Mouse (Mus musculus): ENCODE measurements at regions not wholly inside any gene's neighbourhood (a gene's known extent, or its start where the extent isn't known, plus 50 kb on each side); places are given as distances from the start of the nearest gene placed in this dataset.
"Not testable (repeated sequence)": the region's sequence is repeated elsewhere in the genome, so short reads cannot be mapped to it uniquely, and the experiment has no call there.

DNA sequence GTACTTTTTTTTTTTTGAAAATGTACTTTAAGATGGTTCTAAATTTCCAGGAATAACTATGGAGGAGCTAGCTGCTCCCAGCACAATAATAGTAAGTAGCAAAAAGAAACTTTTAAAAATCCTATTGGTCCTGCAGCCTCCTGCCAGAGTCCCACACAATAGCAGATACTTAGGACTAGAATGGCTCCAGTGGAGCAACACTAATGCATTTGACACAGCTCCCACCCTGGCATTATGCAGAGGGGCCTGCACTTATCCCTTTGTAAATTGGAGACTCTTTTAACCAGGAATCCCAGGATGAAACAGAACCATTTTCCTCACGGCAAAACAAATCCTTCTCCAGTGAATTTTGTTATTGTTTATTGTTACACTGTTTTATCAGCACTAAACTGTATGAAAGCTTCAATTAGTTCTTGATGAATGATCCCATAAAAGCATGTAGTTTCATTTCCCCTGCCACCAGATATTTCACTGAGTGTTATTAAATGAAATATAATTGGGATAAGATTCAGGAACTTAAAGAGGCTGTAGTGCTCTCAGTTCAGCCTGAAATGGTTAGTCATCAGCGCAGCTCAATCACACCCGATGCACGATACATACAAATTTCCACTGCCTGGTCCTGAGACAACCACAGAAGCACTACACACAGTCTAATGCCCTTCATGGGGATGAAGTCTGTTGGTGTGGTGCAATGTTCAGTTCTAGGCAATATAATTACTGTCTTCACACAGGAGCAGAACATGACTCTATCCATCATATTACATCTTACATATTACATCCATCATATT lies 708.6 kb upstream of the Mms22l start:
- CTCF ChIA-PET, result no interaction called here

DNA sequence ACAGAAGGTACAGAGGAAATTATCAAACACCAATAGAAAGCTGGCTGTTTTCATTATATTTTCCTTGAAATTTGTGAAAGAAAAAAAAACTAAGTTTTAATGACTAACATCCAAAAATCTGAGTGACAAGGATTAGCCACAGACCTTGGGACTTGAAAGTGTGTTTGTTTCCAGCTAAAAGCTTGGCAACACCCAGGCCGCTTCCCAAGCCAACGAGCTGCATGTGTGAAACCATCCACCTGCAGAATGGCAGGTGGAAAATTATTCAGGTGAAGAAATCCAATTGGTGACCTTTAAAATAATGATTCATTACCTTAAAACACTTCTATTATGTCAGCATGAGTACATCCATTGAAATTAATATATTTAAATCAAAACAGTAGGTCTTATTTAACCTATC lies 672.7 kb upstream of the Mms22l start:
- CTCF ChIA-PET, result no interaction called here

DNA sequence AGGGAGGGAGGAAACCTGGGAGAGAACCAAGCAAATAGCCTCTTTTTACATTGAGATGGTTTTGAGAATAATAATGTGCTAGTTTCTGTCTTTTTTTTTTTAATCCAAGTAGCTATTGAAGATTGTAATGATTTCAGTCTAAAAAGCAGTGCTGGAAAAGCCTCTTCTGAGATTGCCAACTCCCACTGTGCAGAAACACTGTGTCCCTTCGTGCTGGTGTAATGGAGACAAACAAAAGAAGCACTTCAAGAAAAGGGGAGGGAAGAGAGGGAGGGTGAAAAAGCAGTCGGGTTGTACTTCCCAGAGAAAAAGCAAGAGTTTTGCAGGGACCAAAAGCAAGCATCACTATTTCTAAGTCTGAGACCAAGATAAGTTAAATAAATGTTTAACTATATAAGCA lies 669.4 kb upstream of the Mms22l start:
- CTCF ChIA-PET, result no interaction called here

DNA sequence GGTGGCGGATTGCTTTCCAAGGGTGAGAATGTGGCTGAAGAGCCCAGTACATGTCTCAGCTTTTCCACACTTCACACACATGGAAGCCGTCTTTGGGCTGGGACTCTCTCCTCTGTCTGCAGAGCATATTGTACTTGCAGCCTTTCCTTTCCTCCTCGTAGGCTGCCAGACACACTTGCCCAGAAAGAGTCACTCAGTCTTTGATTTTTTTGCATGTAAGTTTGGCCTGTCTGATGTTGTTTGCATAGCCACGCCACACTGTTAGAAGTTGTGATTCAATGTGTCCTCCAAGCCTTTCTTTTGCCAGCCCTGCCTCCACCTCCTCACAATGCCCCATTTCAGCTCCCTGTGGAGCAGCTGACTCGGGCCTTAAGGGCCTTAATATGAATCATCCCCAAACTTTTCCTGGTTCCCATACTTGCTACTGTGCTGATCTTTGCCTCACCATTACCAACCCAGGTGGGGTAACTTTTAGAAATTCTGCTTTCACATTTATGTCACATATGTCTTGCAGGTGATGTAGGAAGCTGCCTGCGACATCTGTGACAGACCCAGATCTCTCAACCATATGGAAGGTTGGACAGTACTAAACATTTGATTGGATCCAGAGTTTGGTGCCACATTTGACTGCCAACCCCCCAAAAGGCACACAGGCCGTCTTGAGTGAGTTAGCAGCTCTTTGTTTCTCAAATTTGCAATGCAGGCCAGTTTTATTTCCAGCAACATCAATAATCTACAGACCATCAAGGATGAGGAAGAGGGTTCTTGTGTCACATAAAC lies 663.7 kb upstream of the Mms22l start:
- CTCF ChIA-PET, result no interaction called here

DNA sequence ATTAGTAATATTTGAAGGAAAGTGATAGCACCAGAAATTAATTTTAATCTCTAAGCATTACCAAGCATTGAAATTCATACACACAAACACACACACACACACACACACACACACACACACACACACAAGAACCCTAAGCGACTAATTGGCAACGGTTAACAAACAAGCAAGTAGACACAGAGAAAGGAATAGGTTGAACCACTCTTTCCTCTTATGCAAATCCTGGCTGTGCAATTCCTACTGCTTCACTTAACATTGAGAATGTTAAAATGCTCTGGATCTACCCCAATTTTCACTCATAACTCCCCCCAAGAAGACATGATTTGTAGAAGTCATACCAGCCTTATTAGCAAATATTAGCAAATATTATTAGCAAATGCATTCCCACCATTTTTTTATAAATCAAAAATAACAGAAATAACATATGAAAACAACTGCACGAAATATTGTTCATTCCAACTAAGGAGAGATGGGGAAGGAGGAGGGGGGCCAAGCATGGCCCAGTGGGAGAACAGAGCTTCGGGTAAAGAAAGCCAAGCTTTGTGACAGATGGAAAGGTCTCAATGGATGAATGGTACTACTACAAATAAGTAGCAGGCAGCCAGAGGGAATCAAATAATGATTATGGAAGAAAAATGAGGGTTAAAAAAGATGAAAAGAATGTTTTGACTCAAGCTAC lies 652.5 kb upstream of the Mms22l start:
- CTCF ChIA-PET, result no interaction called here

DNA sequence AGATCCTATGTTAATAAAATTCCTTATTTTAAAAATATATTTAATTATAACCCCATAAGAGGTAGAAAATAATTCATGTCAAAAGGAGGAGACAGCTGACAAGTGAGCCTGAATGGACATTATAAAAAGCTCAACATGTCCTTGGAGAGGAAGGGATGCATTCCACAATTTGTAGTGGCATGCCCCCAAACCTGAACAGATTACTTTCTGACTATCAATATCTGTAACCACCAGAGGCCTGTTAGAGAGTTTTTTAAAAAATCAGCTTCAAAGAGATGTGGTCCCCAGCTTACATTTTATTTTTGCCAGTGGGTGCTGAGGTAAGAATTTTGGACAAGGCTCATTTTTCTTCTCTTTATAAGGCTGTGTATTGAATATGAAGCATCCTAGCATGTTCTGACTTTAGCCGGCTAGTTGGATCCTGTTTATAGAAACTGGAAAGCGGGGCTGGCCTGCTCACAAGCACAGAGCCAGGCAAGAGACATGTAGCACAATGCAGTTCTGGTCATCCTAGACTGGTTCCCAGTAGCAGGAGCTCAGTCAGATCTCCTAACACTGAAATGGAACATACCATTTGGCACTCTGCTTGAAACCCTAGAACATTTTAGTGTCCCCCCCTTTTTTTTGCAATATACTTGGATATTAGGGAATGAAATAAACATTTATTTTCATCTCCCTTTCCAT lies 651.8 kb upstream of the Mms22l start:
- CTCF ChIA-PET, result no interaction called here

DNA sequence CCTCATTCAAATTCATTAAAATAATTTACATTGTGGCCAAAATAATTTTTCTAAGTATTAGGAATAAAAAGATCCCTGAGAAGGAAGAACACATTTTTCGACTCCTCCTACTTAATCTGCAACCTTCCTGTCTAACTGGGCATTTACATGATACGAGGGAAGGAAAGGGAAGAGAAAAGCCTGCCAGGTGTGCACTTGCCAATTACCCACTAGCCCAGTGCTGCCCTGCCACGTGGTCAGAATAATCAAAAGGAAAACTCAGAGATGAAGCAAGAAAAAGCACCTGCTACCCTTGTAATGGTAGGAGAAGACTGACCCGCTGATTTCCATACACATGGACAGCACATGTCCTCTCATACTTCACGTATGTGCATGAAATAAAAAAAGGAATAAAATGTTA lies 651.0 kb upstream of the Mms22l start:
- CTCF ChIA-PET, result no interaction called here

DNA sequence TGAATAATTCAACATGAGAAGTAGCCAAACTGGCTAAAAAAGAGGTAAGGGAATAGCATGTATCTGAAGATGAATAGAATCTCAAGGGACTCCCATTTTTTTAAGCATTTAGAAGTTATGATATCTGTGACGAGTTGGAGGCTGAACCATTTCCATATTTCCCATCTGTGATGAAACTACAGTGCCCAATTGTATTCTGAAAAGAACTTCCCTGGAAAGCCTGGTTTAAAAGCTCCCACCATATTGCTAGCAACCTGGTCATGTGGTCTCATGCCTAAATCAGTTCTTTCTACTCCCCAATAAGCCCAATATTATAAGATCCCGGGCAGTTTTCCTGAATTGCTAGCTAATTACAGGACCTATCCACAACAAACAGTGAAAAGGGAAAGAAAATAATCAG lies 645.6 kb upstream of the Mms22l start:
- CTCF ChIA-PET, result no interaction called here

DNA sequence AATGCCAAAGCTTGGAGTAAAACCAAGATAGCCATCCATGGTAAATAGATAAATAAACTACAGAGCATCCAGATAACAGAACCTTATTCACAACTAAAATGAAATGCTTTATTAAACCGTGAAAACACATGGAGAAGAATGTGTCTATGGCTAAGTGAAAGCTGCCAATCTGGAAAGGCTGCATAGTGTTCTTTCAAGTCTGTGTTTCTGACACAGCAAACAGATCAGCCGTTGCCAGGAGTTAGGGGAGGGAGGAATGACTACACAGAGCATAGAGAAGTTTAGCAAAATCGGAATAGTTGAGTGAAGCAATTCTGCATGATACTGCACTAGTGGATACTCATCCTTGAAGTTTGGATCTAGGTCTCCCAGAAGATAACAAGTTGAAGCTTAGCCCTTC lies 633.8 kb upstream of the Mms22l start:
- CTCF ChIA-PET, result no interaction called here

DNA sequence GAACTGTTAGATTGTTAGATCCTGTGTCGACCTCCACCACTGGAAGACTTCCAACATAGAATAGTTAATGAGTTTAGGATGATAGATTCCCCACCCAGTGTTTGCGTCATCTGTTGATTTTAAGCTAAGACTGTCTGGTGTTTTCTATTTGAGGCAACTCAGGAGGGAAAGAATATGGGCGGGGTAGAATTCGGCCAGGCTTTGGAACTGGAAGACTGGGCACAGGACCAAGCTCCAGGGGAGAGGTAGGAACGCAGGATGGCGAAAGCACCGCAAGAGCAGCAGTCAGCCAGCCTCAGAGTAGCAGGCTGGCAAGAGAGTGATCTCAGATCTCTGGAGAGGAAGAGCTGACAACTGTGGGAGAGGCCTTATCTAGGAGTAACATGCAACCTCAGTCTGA lies 616.2 kb upstream of the Mms22l start:
- CTCF ChIA-PET, result no interaction called here

DNA sequence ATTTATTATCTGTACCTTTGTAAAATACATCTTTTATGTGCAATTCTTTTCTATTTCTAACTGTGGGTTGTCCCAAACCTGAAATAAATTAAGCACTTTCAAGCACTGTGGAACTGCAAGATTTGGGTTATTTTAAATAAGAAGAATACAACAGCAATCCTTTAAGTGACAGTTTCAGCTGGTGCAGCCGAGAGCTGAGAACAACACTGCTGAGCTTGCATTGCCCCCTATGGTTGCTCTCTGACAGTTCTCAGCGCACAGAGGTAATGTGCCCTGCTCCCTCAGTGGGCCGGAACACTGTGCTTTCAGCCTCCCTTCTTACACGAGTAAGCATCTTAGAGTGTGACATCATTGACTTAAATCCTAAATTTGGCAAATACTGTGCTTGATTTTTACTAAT lies 582.9 kb upstream of the Mms22l start:
- CTCF ChIA-PET, result no interaction called here

DNA sequence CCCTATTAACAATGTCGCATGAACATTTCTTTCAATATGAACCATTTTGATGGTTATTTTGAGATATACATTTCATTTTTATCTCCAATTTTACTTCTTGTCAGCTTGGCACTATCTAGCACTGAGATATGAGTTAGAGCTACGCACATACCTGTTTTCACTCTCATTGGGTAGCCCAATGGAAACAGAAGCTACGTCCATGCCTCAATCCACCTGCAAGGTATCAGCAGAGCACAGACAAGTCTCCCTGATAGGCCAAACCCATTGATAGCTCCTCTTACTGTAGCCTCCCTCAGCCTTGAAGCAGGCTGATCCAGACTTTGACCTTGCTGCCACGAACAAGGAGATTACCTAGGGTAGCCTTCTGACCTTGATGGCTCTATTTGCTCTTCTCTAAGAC lies 582.4 kb upstream of the Mms22l start:
- CTCF ChIA-PET, result no interaction called here

DNA sequence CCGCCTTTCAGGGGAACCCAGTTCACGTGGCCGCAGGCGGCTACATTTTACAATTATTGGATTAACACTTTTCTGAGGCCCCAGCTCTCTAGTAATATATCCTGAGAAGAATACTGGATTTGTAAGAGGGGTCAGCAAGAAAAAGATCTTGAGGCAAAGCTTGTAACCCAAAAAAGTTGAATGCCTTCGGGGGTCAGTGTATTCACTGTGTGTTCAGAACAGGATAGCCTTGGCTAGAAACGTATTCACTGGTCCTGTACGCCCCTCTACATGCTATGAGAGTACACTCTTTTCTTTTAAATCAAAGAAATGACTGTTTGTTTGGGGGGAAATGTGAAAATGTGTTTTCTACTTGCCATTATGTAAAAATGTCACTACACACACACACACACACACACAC lies 581.8 kb upstream of the Mms22l start:
- CTCF ChIA-PET, result no interaction called here

DNA sequence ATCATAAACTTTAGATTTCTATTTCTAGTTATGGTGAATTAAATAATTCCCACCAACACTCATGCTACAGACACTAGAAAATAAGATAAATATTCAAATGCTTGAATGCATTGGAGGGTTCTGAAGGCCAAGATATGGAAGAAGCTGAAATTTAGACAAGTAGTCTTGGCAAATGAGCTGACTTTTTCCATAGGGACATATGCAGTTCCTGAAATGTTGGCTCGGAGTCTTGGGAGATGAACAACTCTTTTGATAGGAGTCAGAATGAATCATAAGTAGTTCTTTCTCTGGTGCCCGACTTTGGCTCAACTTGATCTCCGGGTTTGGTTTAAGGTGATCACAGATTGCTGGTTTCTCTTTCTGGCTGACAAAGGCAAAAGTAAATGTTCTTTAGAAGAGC lies 574.7 kb upstream of the Mms22l start:
- CTCF ChIA-PET, result no interaction called here

DNA sequence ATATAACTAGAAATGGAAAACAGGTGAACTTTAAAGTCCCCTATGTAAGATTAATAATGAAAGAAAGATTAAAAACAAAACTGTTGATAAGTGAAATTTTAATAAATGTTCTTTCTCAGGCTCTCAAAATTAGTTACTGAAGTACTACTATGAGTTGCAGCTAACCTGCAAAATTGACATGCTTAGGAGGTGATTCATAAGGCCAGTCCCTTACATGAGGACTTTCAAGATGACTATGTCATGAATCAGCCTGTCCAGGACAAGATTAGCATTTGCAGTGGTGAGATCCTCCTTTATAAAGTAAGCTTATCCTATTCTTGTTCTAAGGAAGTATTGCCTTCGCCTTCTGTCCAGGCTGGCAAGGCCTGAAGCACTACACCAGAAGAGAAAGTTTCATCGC lies 542.1 kb upstream of the Mms22l start:
- CTCF ChIA-PET, result no interaction called here

DNA sequence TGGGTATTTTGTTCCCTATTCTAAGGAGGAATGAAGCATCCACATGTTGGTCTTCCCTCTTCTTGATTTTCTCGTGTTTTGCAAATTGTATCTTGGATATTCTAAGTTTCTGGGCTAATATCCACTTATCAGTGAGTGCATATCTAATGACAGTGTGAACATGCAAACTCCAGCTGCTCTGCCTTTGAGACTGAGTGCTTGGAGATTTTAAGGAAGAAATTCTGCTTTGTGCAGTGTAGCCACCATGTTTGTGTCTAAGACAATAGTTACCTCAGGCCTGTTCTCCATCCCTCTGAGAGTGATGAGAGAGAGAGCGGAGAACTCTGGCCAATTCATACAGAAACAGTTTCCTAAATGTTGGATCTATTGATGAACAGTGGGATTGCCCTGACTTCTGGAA lies 514.1 kb upstream of the Mms22l start:
- CTCF ChIA-PET, result not testable (repeated sequence)

DNA sequence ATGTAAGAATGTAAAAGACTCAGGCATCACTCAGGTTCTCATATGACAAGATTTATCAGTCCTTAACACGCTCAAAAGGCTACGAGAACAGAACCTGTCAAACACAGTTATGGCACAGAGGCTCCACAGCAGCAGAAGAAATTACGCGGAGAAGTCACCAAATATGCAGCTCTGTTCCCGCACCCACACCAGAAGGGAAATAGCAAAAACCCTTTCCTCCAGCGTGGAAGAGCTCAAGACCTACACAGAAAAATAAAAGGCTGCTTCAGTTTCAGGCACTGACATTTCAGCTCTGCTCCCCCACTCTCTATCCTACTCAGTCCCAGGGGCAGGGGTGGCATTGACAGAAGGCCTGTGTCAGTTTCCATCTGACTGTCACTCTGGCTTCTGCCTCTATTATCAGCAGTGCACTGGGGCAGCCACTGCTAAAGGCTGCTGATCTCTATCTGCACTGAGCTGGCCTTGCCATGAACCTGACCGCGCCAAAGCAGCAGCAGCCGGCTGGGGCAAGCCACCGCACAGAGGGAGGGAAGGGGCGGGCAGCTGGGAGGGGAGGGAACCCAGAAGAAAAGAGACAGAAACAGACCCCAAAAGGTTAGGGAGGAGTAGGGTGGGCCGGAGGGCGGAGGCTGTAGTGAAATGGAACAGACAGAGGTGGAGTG lies 513.3 kb upstream of the Mms22l start:
- CTCF ChIA-PET, result interaction anchor here (0.6 kb wide), 1 partner anchor 18 kb away, joined by 3 read pairs; no protein-coding TSS in a partner anchor

DNA sequence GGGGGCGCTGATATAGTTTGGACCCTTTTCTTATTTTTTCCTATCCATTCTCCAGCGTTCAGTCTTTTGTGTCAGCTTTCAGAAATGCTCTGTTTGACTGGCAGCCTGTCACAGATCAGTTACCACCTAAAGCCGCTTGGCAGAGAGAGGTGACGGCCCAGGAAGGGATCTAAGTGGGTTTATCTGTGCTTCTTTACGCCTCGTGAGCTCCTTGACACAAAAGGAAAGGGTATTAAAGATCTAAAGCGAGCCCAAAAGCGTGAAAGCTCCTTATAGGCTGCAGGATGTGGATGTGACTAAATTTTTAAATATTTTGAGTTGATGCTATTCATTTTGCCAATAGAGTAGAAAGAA lies 512.8 kb upstream of the Mms22l start:
- CTCF ChIA-PET, result no interaction called here

DNA sequence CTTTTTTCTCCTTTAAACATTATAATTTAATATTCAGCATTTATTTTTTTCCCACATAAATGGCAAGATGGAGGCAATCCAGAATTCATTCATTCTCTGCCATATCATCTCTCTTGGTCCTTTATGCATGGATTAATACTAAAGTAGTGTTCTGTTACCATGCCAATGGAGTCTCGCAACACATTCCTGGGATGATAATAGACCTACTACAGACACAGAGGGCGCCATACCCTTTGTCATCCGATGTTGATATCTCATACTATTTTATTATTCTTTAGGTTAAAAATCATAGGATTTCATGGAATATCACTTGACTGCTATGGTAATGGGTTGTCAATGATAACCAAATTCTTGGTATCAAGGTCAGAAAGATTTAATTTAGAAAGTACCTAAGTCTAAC lies 512.2 kb upstream of the Mms22l start:
- CTCF ChIA-PET, result no interaction called here

DNA sequence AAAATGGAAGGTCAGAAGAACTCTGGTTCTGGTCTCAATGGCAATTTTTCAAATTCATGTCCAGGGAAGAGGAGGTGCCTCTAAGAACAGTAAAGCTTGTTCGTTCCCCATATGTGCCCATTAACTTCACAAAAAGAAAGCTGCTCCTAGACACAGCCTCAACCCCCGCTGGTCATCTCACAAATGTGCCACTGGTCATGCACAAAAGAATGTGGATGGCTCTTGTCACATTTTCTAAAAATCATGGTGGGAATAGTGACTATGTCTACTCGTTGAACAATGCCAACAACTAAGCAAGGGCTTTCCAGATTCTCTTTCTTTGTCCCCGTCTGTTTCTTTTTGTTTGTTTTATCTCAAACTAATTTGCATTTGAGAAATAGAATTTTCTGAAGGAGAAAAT lies 510.3 kb upstream of the Mms22l start:
- CTCF ChIA-PET, result no interaction called here

DNA sequence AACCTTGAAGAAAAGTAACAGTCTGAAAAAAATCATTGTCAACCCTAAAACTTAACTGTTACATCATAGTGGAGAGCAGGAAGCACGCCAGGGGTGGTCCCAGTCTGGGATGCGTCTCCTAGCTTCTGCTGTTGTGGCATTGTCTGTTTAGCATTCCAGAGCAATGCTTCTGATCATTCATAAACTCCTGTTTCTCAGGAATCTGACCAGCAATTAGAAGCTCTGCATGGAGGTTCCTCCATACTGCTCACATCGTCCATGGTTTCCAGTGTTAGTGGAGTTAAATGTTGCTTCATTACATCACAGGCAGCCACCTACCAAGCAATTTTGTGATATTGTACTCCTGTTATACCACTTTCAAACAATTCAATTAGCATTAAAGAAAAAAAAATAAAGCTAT lies 502.4 kb upstream of the Mms22l start:
- CTCF ChIA-PET, result no interaction called here

DNA sequence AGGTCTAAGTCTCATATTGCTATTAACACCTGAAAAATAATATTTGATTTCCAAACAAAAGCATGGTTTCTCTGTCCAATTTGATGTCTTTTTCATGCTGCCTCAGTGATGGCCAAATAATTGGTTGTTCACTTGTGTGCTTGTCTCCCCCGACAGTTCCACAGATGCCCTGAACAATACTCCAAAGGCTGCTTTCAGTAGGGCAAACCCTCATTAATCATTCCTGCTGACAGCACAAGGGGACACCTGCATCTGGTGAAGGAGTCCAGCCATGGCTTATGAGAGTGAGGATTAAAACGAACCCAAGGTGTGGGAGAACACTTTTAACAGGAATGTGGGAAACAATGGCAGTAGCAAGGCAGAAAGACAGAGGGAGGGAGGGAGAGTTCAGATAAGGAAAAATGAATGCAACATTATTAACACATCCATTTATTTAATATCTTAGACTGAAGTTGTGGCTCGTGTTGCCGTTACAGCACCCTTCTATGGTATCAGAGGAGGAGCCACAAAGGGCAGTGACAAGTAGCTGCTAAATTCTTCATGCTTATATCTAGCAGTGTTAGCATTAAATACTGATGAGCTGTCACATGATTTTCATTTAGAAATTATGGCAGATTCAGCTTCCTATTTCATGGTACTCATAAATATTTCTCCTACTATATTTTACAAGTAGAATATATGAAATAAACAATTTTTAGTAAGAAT lies 501.8 kb upstream of the Mms22l start:
- CTCF ChIA-PET, result no interaction called here

Measured in spleen, embryonic (tissue).